Mouse (Mus musculus) heart, adult 2 months (tissue): Measurements from ENCODE around the gene Tmem107. TPM values are rescaled to one million over a fixed set of nuclear protein-coding genes. Genes with fewer than 3 reads are reported as not detected.

Experiments
- DNase-seq, 2 experiments: peaks; one replicate each; pipeline ENCODE4 v3.0.0; 2021
- H3K27ac ChIP-seq: fragments of 200-600 bp; 2 replicates; pipeline ENCODE4 v1.8.1; 2022
- H3K27me3 ChIP-seq: fragments of 200-500 bp; 2 replicates; pipeline ENCODE4 v1.6.1; 2012; ENCODE audit warnings: mild to moderate bottlenecking, low read length, inconsistent platforms, mixed read lengths; ENCODE audit not compliant: control insufficient read depth, insufficient read depth
- H3K36me3 ChIP-seq: fragments of 200-500 bp; 2 replicates; pipeline ENCODE4 v1.6.1; 2012; ENCODE audit warnings: low read length, inconsistent platforms; ENCODE audit not compliant: control insufficient read depth, insufficient read depth
- H3K4me1 ChIP-seq: fragments of 200-500 bp; 2 replicates; pipeline ENCODE4 v1.6.1; 2011; ENCODE audit warnings: low read length; ENCODE audit not compliant: control insufficient read depth, insufficient read depth
- H3K4me3 ChIP-seq: fragments of 200-600 bp; 2 replicates; pipeline ENCODE4 v1.8.1; 2022
- H3K79me2 ChIP-seq: fragments of 200-500 bp; replicated peaks from 2 replicates; pipeline ENCODE4 v1.6.1; 2012; ENCODE audit warnings: mild to moderate bottlenecking, inconsistent platforms, low read length, moderate library complexity, mixed read lengths; ENCODE audit not compliant: control insufficient read depth, insufficient read depth
- H3K9ac ChIP-seq: fragments of 200-500 bp; 2 replicates; pipeline ENCODE4 v1.6.1; 2012; ENCODE audit warnings: low read depth, mild to moderate bottlenecking, control low read depth, inconsistent platforms, low read length, mixed read lengths
- CTCF ChIP-seq: fragments of 200-600 bp; IDR thresholded peaks from 2 replicates; pipeline ENCODE4 v1.8.1; 2022; ENCODE audit warnings: antibody characterized with exemption, mild to moderate bottlenecking, moderate library complexity
- EP300 ChIP-seq: fragments of 200-500 bp; IDR thresholded peaks from 2 replicates; pipeline ENCODE4 v1.6.1; 2011; ENCODE audit warnings: low read depth, low read length, control low read depth; ENCODE audit not compliant: insufficient read depth
- POLR2A ChIP-seq: fragments of 200-500 bp; IDR thresholded peaks from 2 replicates; pipeline ENCODE4 v1.6.1; 2011; ENCODE audit warnings: mild to moderate bottlenecking, low read depth, low read length, control low read depth; ENCODE audit not compliant: insufficient read depth
- WGBS: fragments of 180-500 bp; shearing (Covaris S2); methylation state at CpG from one replicate; pipeline ENCODE4 v1.1.7; 2018; 5-methylcytosine and 5-hydroxymethylcytosine counted together
- intact Hi-C: fragments of 180-260 bp; cut with DNase I; formaldehyde crosslinking; loops from one replicate; pipeline ENCODE4 v1.15.1; 2025
- polyA plus RNA-seq: library from polyadenylated mRNA; depleted of rRNA; stranded (reverse); fragments of >200 nt; gene quantifications from 2 replicates; pipeline ENCODE4 v1.2.3, GENCODE M21; 2012
- total RNA-seq, 2 experiments: library from RNA; stranded (reverse); gene quantifications; 2 replicates each; pipeline ENCODE4 v1.2.3; 2021

Gene Tmem107
- total and polyA plus RNA-seq, 3 experiments, result 5.6 to 15.9 (median 6.6) TPM

DNA sequence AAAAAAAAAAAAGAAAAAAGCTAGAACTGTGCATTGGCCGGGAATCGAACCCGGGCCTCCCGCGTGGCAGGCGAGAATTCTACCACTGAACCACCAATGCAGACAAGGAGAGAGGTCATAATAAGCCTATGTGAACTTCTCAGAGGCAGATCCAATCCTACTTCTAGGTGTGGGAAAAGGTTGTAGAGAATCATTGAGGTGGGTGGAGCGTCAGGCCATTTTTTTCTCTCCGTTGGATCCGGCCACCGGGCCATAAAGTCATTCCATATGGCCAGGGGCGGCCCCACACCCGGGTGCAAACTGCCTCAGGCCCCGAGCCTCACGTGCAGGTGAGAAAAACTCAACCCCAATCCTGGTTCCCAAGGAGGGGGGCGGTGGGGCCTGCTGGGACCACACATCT is 48.2 kb downstream of the Tmem107 start:
- H3K9ac ChIP-seq, result no peak overlapping the region
- WGBS, result 5% methylated on average over 15 of the region's 15 CpGs
- intact Hi-C loops, result loop anchor here (1.0 kb wide), 1 partner anchor 26 kb away; no protein-coding TSS in a partner anchor
- H3K27ac ChIP-seq, result peak overlapping the region; percentile 23; the same call in 1 of the 2 replicates
- peak; percentile 84 to 90 for DNase-seq
- 0 out of 2 replicates have a peak, but pooled peaks have one; percentile 19 for TF ChIP-seq POLR2A
- peak; percentile 89 for TF ChIP-seq EP300
- no peak for TF ChIP-seq CTCF
- no peaks in the 10 kb centered on the region for H3K27me3 ChIP-seq
- peak overlapping the region; percentile 86 for H3K4me3 ChIP-seq
- H3K79me2 ChIP-seq, result no peaks in the 10 kb centered on the region
- H3K36me3 ChIP-seq, result no peaks in the 10 kb centered on the region
- peaks cover 2% of the 10 kb centered on the region; the same call in 1 of the 2 replicates for H3K4me1 ChIP-seq

GRCm38 (mm10) chr11:69119446-69120155 is 49.0 kb downstream of the Tmem107 start:
- no peaks in the 10 kb centered on the region for H3K27me3 ChIP-seq
- no peak overlapping the region for H3K9ac ChIP-seq
- no peak for DNase-seq
- no peak overlapping the region for H3K27ac ChIP-seq
- intact Hi-C loops, result loop anchor here (5.0 kb wide), 1 partner anchor 152 kb away; the partner anchor contains the start of gene Slc25a35
- 74% methylated on average over 14 of the region's 14 CpGs for WGBS
- no peaks in the 10 kb centered on the region for H3K36me3 ChIP-seq
- H3K4me1 ChIP-seq, result peaks cover 2% of the 10 kb centered on the region; the same call in 1 of the 2 replicates
- H3K79me2 ChIP-seq, result no peaks in the 10 kb centered on the region
- H3K4me3 ChIP-seq, result no peak overlapping the region
- no peak for TF ChIP-seq CTCF
- TF ChIP-seq EP300, result no peak
- TF ChIP-seq POLR2A, result no peak

DNA sequence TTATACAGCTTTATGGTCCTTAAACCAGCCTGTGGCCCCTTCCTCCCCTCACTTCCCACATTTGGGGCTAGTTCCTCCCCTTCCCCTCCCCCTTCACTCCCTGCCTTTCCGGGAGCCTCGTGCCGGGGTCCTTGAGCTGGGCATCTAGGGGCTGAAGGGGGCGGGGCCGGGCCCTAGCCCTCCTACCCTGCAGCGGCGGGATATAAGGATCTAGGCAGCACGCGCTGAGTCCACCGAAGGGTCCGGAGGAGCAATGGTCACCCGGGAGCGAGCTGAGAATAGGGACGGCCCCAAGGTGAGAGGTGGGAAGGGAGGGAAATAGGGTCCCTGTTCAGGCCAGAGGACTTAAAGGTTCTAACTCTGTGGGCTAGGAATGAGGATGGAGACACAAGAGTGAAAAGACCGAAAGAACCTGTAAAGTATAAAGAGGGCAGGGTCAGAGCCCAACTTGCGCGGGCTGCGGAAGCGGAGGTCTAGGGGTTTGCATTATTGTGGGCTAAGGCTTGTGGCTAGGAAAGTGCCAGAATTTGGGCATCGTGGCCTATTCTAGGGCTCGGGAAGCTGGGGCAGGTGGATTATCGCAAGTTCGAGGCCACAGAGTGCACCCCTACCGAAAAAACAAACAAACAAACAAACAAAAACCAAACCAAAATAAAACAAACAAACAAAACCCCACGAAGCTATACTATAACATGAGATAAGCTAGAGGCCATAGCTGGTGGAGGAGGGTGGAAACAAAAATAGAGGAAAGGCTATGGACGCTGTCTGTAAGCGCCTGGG is 49.8 kb downstream of the Tmem107 start, which contains the start of gene Hes7:
Gene Hes7, plus strand, starts transcription at position 184 of the 780 bp plus-strand sequence.
- Histone ChIP-seq H3K79me2 (no peaks in the 10 kb centered on the region), H3K9ac (peak within 1 kb of the TSS; percentile 79), H3K36me3 (no peaks in the 10 kb centered on the region), H3K27ac (peak within 1 kb of the TSS; percentile 88), H3K4me3 (peak within 1 kb of the TSS; percentile 61), H3K27me3 (no peaks in the 10 kb centered on the region), H3K4me1 (peaks cover 2% of the 10 kb centered on the region; the same call in 1 of the 2 replicates)
- TF ChIP-seq CTCF, result no peak
- TF ChIP-seq EP300, result no peak
- DNase-seq, result peak in 1 of 2 experiments; percentile 37
- intact Hi-C loops, result loop anchor here (5.0 kb wide), 1 partner anchor 153 kb away; the partner anchor contains the start of gene Slc25a35
- WGBS, result 28% methylated on average over 27 of the region's 27 CpGs

DNA sequence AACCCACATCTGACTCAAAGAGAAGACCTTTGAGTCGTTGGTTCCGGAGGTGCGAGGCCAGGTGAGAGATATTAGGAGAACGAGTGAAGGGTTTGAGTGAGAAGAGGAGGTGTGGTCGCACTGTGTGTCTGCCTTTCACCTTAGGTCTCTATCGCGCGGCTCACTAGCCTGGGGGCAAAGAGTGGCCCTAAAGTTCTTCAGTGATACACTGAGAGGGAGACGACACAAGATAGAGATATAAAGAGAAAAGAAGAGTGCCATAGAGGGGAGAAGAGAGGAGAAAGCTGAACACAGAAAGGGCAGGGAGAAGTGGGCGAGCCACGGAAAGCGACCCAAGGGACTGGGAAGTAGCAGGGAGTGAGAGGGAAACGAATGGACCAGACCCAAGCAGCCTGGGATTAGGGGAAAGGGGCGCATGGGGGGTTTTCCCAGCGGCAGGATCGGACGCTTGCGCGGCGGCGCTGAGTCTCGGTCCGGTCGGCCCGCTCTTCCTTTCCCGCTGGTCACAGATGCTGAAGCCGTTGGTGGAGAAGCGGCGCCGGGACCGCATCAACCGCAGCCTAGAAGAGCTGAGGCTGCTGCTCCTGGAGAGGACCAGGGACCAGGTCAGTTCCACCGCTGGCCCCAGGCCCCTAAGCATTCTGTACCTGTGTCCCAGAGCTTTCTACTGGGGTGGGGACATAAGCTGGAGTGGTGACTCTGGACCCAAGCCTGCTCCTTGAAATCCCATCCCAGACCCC is 50.6 kb downstream of the Tmem107 start:
- Histone ChIP-seq H3K79me2 (no peaks in the 10 kb centered on the region), H3K36me3 (no peaks in the 10 kb centered on the region), H3K27me3 (no peaks in the 10 kb centered on the region), H3K9ac (peak overlapping the region; percentile 79), H3K4me3 (peak overlapping the region; percentile 61), H3K27ac (peak overlapping the region; percentile 88), H3K4me1 (peaks cover 6% of the 10 kb centered on the region; the same call in 1 of the 2 replicates)
- intact Hi-C loops, result loop anchor here (5.0 kb wide), 1 partner anchor 154 kb away; the partner anchor contains the start of gene Slc25a35
- WGBS, result 8% methylated on average over 33 of the region's 33 CpGs
- TF ChIP-seq CTCF, result no peak
- DNase-seq, result peak; percentile 59 to 69

GRCm38 (mm10) chr11:69121741-69122335 is 51.2 kb downstream of the Tmem107 start:
- peaks cover 6% of the 10 kb centered on the region; the same call in 1 of the 2 replicates for H3K4me1 ChIP-seq
- TF ChIP-seq EP300 (no peak), CTCF (no peak), POLR2A (no peak)
- H3K27me3 ChIP-seq, result no peaks in the 10 kb centered on the region
- peak overlapping the region; percentile 88 for H3K27ac ChIP-seq
- no peaks in the 10 kb centered on the region for H3K79me2 ChIP-seq
- no peaks in the 10 kb centered on the region for H3K36me3 ChIP-seq
- DNase-seq, result no peak
- 2% methylated on average over 31 of the region's 32 CpGs for WGBS
- intact Hi-C loops, result loop anchor here (1.0 to 5.0 kb wide), 2 partner anchors 55 to 155 kb away; partner anchors contain the start of gene Slc25a35
- peak overlapping the region; percentile 79 for H3K9ac ChIP-seq
- peak overlapping the region; percentile 61 for H3K4me3 ChIP-seq
